Mouse (Mus musculus) liver, adult 2 months (tissue): ENCODE measurements around the gene Wnt5b.

Source experiments
- CTCF ChIP-seq: fragments of 200-500 bp; IDR thresholded peaks from 2 replicates; pipeline ENCODE4 v1.5.1; 2011; ENCODE audit warnings: low read depth, low read length, control low read depth
- POLR2A ChIP-seq: fragments of 200-500 bp; IDR thresholded peaks from 2 replicates; pipeline ENCODE4 v1.6.1; 2011; ENCODE audit warnings: low read length, control low read depth; ENCODE audit not compliant: insufficient read depth; ENCODE audit errors: extremely low read depth

DNA sequence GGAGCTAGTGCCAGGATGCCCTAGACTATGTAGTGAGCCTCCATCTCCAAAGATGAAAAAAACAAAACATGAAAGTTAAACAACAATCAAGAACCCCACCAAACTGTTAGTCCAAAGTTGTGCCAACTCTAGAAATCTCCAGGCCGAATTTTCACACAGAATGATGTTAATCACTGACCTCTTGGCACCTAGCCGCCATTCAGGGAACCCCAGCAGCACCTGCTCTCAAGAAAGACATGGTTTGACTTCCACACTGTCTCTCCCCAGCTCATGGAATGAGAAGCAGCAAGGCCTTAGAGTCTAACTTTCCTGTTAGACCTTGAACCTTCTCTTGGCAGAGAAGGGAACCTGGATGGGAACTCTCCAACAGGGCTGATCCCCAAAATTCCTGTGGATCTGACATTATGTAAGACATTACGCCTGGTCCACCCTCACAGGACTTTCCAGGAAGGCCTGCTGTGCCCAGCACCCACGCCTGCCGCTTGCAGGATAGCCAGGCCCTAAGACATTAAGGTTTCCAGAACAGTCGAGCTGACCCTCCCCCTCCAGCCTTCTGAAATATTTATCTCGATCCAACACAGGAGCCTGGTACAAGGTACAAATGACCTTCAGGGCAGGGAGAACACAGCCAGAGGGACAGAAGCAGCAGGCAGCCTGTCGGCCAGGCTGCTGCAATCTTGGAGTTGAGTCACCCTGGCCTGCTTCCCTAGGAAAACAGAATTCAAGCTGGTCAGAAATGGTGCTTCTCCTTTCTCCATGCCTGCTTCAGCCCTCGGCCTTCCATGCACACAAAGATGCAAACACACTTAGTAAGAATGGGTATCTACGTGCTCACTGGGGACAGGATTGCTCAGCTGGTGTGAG, 77.0 kb downstream of the Wnt5b start:
- TF ChIP-seq CTCF (no peak), POLR2A (no peak)
